Mouse (Mus musculus): Measurements from ENCODE around the gene Klhl26.

Gene Klhl26

DNA sequence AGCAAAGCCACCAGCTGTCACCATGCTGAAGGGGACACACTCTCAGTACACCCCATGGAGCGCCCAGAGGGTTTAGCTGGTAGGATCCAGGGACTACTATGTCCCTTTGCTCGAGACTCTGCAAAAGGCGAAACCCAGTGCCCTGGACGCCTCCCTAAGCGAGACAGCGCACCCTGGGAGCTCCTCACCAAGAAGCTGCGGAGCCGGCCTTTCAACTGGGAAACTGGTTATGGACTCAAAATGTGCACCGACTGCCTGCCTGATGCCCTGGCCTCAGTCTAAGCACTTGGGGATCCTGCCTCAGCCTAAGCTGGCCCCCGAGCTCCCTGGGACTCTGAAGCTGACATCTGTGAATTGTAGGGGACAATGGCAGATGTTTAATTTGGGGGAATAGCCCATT, 67.7 kb downstream of the Klhl26 start:
- DNase-seq (ENCODE audit: low spot score), result no peak

DNA sequence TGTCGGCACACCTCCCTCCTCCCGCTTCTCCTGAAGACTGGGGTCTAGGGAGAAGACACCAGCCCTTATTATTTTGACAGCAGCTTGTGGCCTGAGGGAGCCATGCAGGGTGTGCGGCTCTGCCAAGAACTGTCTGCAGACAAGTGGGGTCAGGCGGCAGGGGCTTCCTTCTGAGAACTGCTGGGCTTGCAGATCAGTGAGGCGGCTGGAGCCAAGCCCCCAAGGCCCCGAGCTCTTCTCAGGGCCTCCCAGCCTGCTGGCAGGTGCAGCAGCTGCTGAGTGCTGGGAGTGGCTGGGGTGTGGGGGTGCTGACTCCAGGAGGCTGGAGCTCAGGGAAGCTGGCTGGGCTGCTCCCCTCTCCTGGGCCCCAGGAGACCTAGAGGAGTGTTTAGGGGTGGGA, 68.5 kb downstream of the Klhl26 start:
- DNase-seq (ENCODE audit: low spot score), result no peak

GRCm38 (mm10) chr8:70406427-70407069, 70.2 kb downstream of the Klhl26 start:
- DNase-seq (ENCODE audit: low spot score), result no peak

- no peak for DNase-seq (ENCODE audit: low spot score)
These were observed 71.6 kb downstream of the Klhl26 start for GRCm38 (mm10) chr8:70405189-70405588.

DNA sequence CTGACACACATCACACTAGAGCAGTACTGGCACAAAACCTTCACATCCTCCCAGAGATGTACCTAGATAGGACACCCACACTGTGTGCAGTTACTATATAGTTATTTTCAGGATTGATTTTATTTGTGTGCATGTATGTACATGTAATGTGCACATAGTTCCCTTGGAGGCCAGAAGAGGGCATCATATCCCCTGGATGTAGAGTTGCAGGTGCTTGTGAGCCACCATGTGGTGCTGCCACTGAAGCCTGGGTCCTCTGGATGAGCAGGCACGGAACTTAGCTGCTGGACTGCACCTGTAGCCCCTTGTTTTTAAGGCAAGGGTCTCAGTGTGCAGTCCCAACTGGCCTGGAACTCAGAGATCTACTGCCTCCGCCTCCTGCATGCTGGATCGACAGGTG, 72.6 kb downstream of the Klhl26 start:
- no peak for DNase-seq (ENCODE audit: low spot score)
